9 mouse cellular contexts compared by ENCODE assay signal in the genomic region with DNA sequence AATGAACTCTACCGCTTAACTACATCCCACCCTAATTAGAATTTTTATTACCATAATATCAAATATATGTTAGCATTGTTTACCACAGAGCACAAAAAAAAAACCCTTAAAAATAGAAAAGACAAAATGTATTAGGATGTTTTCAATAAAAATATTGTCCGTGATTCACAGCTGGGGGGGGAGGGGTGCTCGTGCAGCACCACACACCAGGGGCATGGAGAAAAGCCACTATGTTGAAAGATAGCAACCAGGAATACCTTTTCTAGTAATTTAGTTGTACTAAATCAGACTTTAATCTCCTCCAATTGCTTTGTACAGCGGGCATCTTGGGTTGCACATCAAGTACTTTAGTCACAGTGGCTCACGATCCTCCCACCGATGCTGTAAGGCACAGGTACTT. TPM values are rescaled to one million over a fixed set of nuclear protein-coding genes. Genes with fewer than 3 reads are reported as not detected.
DNase-seq lines count a peak whose midpoint lies in the region; ATAC-seq lines count a peak whose summit lies in the region.
"Had no signal": no experiment of that assay in that cellular context is flagged by ENCODE, and none has a peak within 500 bp of the region (broad histone marks: within the 10 kb centered on the region; RNA-seq: fewer than 3 reads in every experiment).

No protein-coding gene starts in this region.

- peak overlapping the region; percentile 95 for H3K4me2 ChIP-seq in heart, embryonic 15.5 days
- peak overlapping the region; percentile 82 for H3K4me2 ChIP-seq in forebrain, embryonic 16.5 days (ENCODE audit: low read length)

- peaks cover 6% of the 10 kb centered on the region for H3K4me1 ChIP-seq in heart, embryonic 15.5 days (replicated peaks)
- peaks cover 7% of the 10 kb centered on the region for H3K4me1 ChIP-seq in forebrain, embryonic 16.5 days (replicated peaks; ENCODE audit: control insufficient read depth, insufficient read depth, low read length)

- no peaks in the 10 kb centered on the region for H3K36me3 ChIP-seq in heart, embryonic 15.5 days
- H3K36me3 ChIP-seq in forebrain, embryonic 16.5 days (ENCODE audit: control insufficient read depth, insufficient read depth): no peaks in the 10 kb centered on the region
- H3K36me3 ChIP-seq in macrophage (ENCODE audit: inconsistent target): no peaks in the 10 kb centered on the region

- no peaks in the 10 kb centered on the region for H3K9me3 ChIP-seq in heart, embryonic 15.5 days (replicated peaks)
- no peaks in the 10 kb centered on the region for H3K9me3 ChIP-seq in forebrain, embryonic 16.5 days (ENCODE audit: control insufficient read depth, low read length)

- peaks cover 57% of the 10 kb centered on the region for H3K79me2 ChIP-seq in macrophage (ENCODE audit: inconsistent target)

- no peak for ATAC-seq in heart, embryonic 15.5 days (replicated peaks; ENCODE audit: insufficient number of reproducible peaks, insufficient read depth, low FRiP score, low read depth)
- no peak for ATAC-seq in forebrain, embryonic 16.5 days
- ATAC-seq in inflammation-experienced regulatory T-cells, adult 6 months: no peak

- H3K27me3 ChIP-seq in heart, embryonic 15.5 days: no peaks in the 10 kb centered on the region
- H3K27me3 ChIP-seq in forebrain, embryonic 16.5 days (replicated peaks; ENCODE audit: control insufficient read depth, insufficient read depth, low read length): no peaks in the 10 kb centered on the region

- WGBS in heart, embryonic 15.5 days: 62% methylated on average over 6 of the region's 6 CpGs
- 43% methylated on average over 6 of the region's 6 CpGs for WGBS in forebrain, embryonic 16.5 days
- 65% methylated on average over 6 of the region's 6 CpGs for WGBS in macrophage (ENCODE audit: missing documents)

- H3K9ac ChIP-seq in heart, embryonic 15.5 days: no peak overlapping the region
- 0 out of 2 replicates have a peak overlapping the region, but pooled peaks have one; percentile 95 for H3K9ac ChIP-seq in forebrain, embryonic 16.5 days (replicated peaks; ENCODE audit: low read depth, low read length)

- no peak overlapping the region for H3K27ac ChIP-seq in heart, embryonic 15.5 days
- H3K27ac ChIP-seq in forebrain, embryonic 16.5 days (ENCODE audit: low read length): no peak overlapping the region
- H3K27ac ChIP-seq in macrophage: no peak overlapping the region

- DNase-seq in heart, adult 18-20 months: no peak
- peak; percentile 7 for DNase-seq in MN1 (ENCODE audit: low spot score)
- DNase-seq in thymus, postnatal 10 days (ENCODE audit: low spot score in 2 of 2): no peak
- DNase-seq in kidney, postnatal 10 days: no peak

- peak overlapping the region; percentile 86 for H3K4me3 ChIP-seq in heart, embryonic 15.5 days
- H3K4me3 ChIP-seq in forebrain, embryonic 16.5 days (replicated peaks; ENCODE audit: low read length): peak overlapping the region; percentile 87
- H3K4me3 ChIP-seq in macrophage (ENCODE audit: inconsistent target): peak overlapping the region; percentile 53

RNA-seq across cellular contexts. Expression of gene Samd15, which starts 0.7 kb away (rescaled TPM):
- 0.78 and 1.6 TPM in 2 replicates for polyA plus RNA-seq in heart, embryonic 15.5 days (2015; fragmentation: Nextera tagmentation; extraction: Ambion mirVana)
- under 1 TPM; 0.26 to 0.30 TPM for total RNA-seq in heart, adult 18-20 months (2021)
- 1.1 and 1.3 TPM in 2 replicates for polyA plus RNA-seq in forebrain, embryonic 16.5 days (2015; fragmentation: Nextera tagmentation; extraction: Ambion mirVana)
- 1 to 10 TPM in 19 of 26 experiments, under 1 TPM in 5, not detected in 2; 0.56 to 5.6 (median 2.0) TPM for total RNA-seq in macrophage (2018; cell fraction: chromatin; rRNA removed)
- 1 to 10 TPM in 9 of 26 experiments, under 1 TPM in 17; 0.14 to 1.8 (median 0.83) TPM for total RNA-seq in macrophage (2018; cell fraction: cytosol; rRNA removed)
- 1 to 10 TPM in 22 of 26 experiments, under 1 TPM in 3, not detected in 1; 0.35 to 3.8 (median 1.8) TPM for total RNA-seq in macrophage (2018; cell fraction: nucleus; rRNA removed)
- 0.48 to 1.2 TPM (median 0.73 TPM) in 3 replicates for polyA plus RNA-seq in macrophage (2018)
- polyA plus RNA-seq in inflammation-experienced regulatory T-cells, adult 6 months (2017; shearing (Covaris generic)): 1 to 10 TPM; 1.9 to 4.5 (median 1.9) TPM
- total RNA-seq: gastrocnemius, postnatal 25 days had no signal

RNA-seq across cellular contexts. Expression of gene Tmed8, which starts 1.5 kb away (rescaled TPM):
- 1.6 TPM in 2 replicates for polyA plus RNA-seq in heart, embryonic 15.5 days (2015; fragmentation: Nextera tagmentation; extraction: Ambion mirVana)
- total RNA-seq in heart, adult 18-20 months (2021): 1 to 10 TPM; 6.4 to 6.7 TPM
- polyA plus RNA-seq in forebrain, embryonic 16.5 days (2015; fragmentation: Nextera tagmentation; extraction: Ambion mirVana): 4.7 and 5.1 TPM in 2 replicates
- 10 to 100 TPM; 11.2 to 49.5 (median 22.9) TPM for total RNA-seq in macrophage (2018; cell fraction: chromatin; rRNA removed)
- total RNA-seq in macrophage (2018; cell fraction: cytosol; rRNA removed): 10 to 100 TPM; 10.2 to 18.1 (median 15.9) TPM
- 10 to 100 TPM; 14.3 to 49.8 (median 26.7) TPM for total RNA-seq in macrophage (2018; cell fraction: nucleus; rRNA removed)
- polyA plus RNA-seq in macrophage (2018): 6.6 to 15.5 TPM (median 11.6 TPM) in 3 replicates
- polyA plus RNA-seq in inflammation-experienced regulatory T-cells, adult 6 months (2017; shearing (Covaris generic)): 1 to 10 TPM; 3.5 to 4.4 (median 3.5) TPM

RNA-seq across cellular contexts. Expression of gene Noxred1, which starts 39.7 kb away (rescaled TPM):
- polyA plus RNA-seq in heart, embryonic 15.5 days (2015; fragmentation: Nextera tagmentation; extraction: Ambion mirVana): 0.47 and 0.74 TPM in 2 replicates
- under 1 TPM; 0.46 to 0.69 TPM for total RNA-seq in heart, adult 18-20 months (2021)
- polyA plus RNA-seq in forebrain, embryonic 16.5 days (2015; fragmentation: Nextera tagmentation; extraction: Ambion mirVana): 1.6 TPM in 2 replicates
- total RNA-seq in macrophage (2018; cell fraction: chromatin; rRNA removed): 10 to 100 TPM in 3 of 26 experiments, 1 to 10 TPM in 21, under 1 TPM in 1, not detected in 1; 1.00 to 15.3 (median 2.7) TPM
- under 1 TPM; 0.05 to 0.35 (median 0.24) TPM for total RNA-seq in macrophage (2018; cell fraction: cytosol; rRNA removed)
- total RNA-seq in macrophage (2018; cell fraction: nucleus; rRNA removed): 1 to 10 TPM in 19 of 26 experiments, under 1 TPM in 7; 0.54 to 8.8 (median 2.0) TPM
- polyA plus RNA-seq in macrophage (2018): 0.31 to 0.40 TPM (median 0.32 TPM) in 3 replicates
- 1 to 10 TPM in 1 of 3 experiments, under 1 TPM in 2; 0.72 to 1.1 (median 0.85) TPM for polyA plus RNA-seq in inflammation-experienced regulatory T-cells, adult 6 months (2017; shearing (Covaris generic))

RNA-seq across cellular contexts. Expression of gene Pomt2, which starts 51.0 kb away (rescaled TPM):
- 10.4 and 12.8 TPM in 2 replicates for polyA plus RNA-seq in heart, embryonic 15.5 days (2015; fragmentation: Nextera tagmentation; extraction: Ambion mirVana)
- 1 to 10 TPM; 8.5 to 9.4 TPM for total RNA-seq in heart, adult 18-20 months (2021)
- 12.7 and 13.4 TPM in 2 replicates for polyA plus RNA-seq in forebrain, embryonic 16.5 days (2015; fragmentation: Nextera tagmentation; extraction: Ambion mirVana)
- total RNA-seq in macrophage (2018; cell fraction: chromatin; rRNA removed): 10 to 100 TPM in 16 of 26 experiments, 1 to 10 TPM in 10; 2.0 to 24.1 (median 13.7) TPM
- total RNA-seq in macrophage (2018; cell fraction: cytosol; rRNA removed): 1 to 10 TPM; 3.9 to 8.2 (median 6.2) TPM
- 10 to 100 TPM in 15 of 26 experiments, 1 to 10 TPM in 11; 2.9 to 17.0 (median 10.7) TPM for total RNA-seq in macrophage (2018; cell fraction: nucleus; rRNA removed)
- polyA plus RNA-seq in macrophage (2018): 5.8 to 7.9 TPM (median 5.8 TPM) in 3 replicates
- 1 to 10 TPM in 2 of 3 experiments, under 1 TPM in 1; 0.69 to 1.1 (median 1.1) TPM for polyA plus RNA-seq in inflammation-experienced regulatory T-cells, adult 6 months (2017; shearing (Covaris generic))

RNA-seq across cellular contexts. Expression of gene Gstz1, which starts 51.8 kb away (rescaled TPM):
- 29.4 and 31.0 TPM in 2 replicates for polyA plus RNA-seq in heart, embryonic 15.5 days (2015; fragmentation: Nextera tagmentation; extraction: Ambion mirVana)
- 10 to 100 TPM; 47.5 to 50.0 TPM for total RNA-seq in heart, adult 18-20 months (2021)
- polyA plus RNA-seq in forebrain, embryonic 16.5 days (2015; fragmentation: Nextera tagmentation; extraction: Ambion mirVana): 26.8 and 30.0 TPM in 2 replicates
- 10 to 100 TPM in 22 of 26 experiments, 1 to 10 TPM in 4; 5.4 to 33.0 (median 21.4) TPM for total RNA-seq in macrophage (2018; cell fraction: chromatin; rRNA removed)
- total RNA-seq in macrophage (2018; cell fraction: cytosol; rRNA removed): 10 to 100 TPM in 25 of 26 experiments, 1 to 10 TPM in 1; 9.2 to 17.6 (median 13.8) TPM
- 10 to 100 TPM in 18 of 26 experiments, 1 to 10 TPM in 8; 4.3 to 37.5 (median 16.8) TPM for total RNA-seq in macrophage (2018; cell fraction: nucleus; rRNA removed)
- 14.6 to 20.4 TPM (median 19.2 TPM) in 3 replicates for polyA plus RNA-seq in macrophage (2018)
- 10 to 100 TPM; 10.5 to 21.8 (median 13.0) TPM for polyA plus RNA-seq in inflammation-experienced regulatory T-cells, adult 6 months (2017; shearing (Covaris generic))
